Mouse (Mus musculus): ENCODE measurements around the gene Spef2. TPM values are rescaled to one million over a fixed set of nuclear protein-coding genes. Genes with fewer than 3 reads are reported as not detected.

Gene Spef2
- polyA plus RNA-seq, 1 experiment from 2014 or later = 0.38 TPM

GRCm38 (mm10) chr15:9714574-9715458, 33.9 kb downstream of the Spef2 start:
- H3K4me1 ChIP-seq (replicated peaks) = no peaks in the 10 kb centered on the region
- H3K36me3 ChIP-seq = no peaks in the 10 kb centered on the region
- H3K27me3 ChIP-seq = no peaks in the 10 kb centered on the region
- no peaks in the 10 kb centered on the region for H3K9me3 ChIP-seq
- no peak overlapping the region for H3K27ac ChIP-seq
- 84% methylated on average over 7 of the region's 7 CpGs for WGBS
- H3K9ac ChIP-seq (replicated peaks) = no peak overlapping the region
- H3K4me3 ChIP-seq (replicated peaks) = no peak overlapping the region
- ATAC-seq (ENCODE audit: insufficient number of reproducible peaks, insufficient read depth, low FRiP score, low TSS enrichment, low read depth) = no peak
- H3K4me2 ChIP-seq = no peak overlapping the region

DNA sequence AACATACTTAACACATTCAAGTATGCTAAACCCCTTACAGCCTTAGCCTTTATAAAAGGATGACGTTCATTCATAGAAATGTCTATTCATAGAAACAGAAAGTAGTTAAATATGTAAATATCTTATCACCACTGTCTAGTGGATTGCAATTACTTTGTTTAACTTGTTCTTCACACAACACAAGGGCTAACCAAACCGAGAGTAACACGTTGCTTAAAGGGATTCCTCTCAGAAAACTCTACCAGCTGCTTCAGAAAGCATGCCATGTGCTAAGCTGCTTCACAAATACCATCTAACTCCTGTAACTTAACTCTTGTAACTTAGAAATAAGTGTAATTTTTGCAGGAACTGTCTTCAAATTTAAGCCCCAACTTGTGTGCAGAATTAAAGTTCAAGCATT, 35.0 kb downstream of the Spef2 start:
- WGBS = 85% methylated on average over 3 of the region's 3 CpGs
- Histone ChIP-seq H3K4me3 (replicated peaks) (no peak overlapping the region), H3K27ac (no peak overlapping the region), H3K4me2 (no peak overlapping the region), H3K27me3 (no peaks in the 10 kb centered on the region), H3K9me3 (no peaks in the 10 kb centered on the region), H3K36me3 (no peaks in the 10 kb centered on the region), H3K4me1 (replicated peaks) (no peaks in the 10 kb centered on the region), H3K9ac (replicated peaks) (no peak overlapping the region)
- ATAC-seq (ENCODE audit: insufficient number of reproducible peaks, insufficient read depth, low FRiP score, low TSS enrichment, low read depth) = no peak

- H3K27ac ChIP-seq = no peak overlapping the region
- no peak overlapping the region for H3K9ac ChIP-seq (replicated peaks)
- no peaks in the 10 kb centered on the region for H3K27me3 ChIP-seq
- ATAC-seq (ENCODE audit: insufficient number of reproducible peaks, insufficient read depth, low FRiP score, low TSS enrichment, low read depth) = no peak
- no peaks in the 10 kb centered on the region for H3K36me3 ChIP-seq
- no peak overlapping the region for H3K4me2 ChIP-seq
- H3K4me1 ChIP-seq (replicated peaks) = no peaks in the 10 kb centered on the region
- WGBS = 86% methylated on average over 2 of the region's 2 CpGs
- no peak overlapping the region for H3K4me3 ChIP-seq (replicated peaks)
- no peaks in the 10 kb centered on the region for H3K9me3 ChIP-seq
Measured at GRCm38 (mm10) chr15:9710330-9710729, 38.3 kb downstream of the Spef2 start.

GRCm38 (mm10) chr15:9705830-9706450, 42.7 kb downstream of the Spef2 start:
- Histone ChIP-seq H3K27ac (no peak overlapping the region), H3K9me3 (no peaks in the 10 kb centered on the region)

DNA sequence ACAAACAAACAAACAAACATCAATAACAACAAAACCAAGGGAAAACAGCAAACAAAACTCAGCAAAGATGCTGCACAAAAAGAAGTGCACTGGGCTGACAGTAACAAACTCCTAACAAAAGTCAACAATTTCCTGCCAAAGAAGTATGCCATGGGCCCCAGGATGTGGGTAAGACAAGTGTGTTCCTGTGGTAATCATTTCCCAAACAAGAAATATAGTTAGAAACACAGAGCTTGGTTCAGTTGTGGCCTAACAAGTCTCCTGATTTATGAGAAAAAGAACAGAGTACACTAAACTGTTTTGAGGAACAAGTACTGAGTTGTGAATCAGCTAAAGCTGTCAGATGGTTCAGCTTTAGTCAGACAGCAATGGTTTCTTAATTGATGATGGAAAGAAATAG, 46.8 kb downstream of the Spef2 start:
- no peak for ATAC-seq (ENCODE audit: insufficient number of reproducible peaks, insufficient read depth, low FRiP score, low TSS enrichment, low read depth)
- Histone ChIP-seq H3K27ac (no peak overlapping the region), H3K9ac (replicated peaks) (no peak overlapping the region), H3K4me2 (no peak overlapping the region), H3K9me3 (no peaks in the 10 kb centered on the region), H3K4me1 (replicated peaks) (no peaks in the 10 kb centered on the region), H3K27me3 (no peaks in the 10 kb centered on the region), H3K36me3 (no peaks in the 10 kb centered on the region), H3K4me3 (replicated peaks) (no peak overlapping the region)

More at GRCm38 (mm10) chr15:9705830-9706450, 42.7 kb downstream of the Spef2 start:
- 78% methylated on average over 2 of the region's 2 CpGs for WGBS
- Histone ChIP-seq H3K36me3 (no peaks in the 10 kb centered on the region), H3K4me1 (replicated peaks) (no peaks in the 10 kb centered on the region), H3K27me3 (no peaks in the 10 kb centered on the region), H3K4me2 (no peak overlapping the region), H3K4me3 (replicated peaks) (no peak overlapping the region), H3K9ac (replicated peaks) (no peak overlapping the region)
- no peak for ATAC-seq (ENCODE audit: insufficient number of reproducible peaks, insufficient read depth, low FRiP score, low TSS enrichment, low read depth)

DNA sequence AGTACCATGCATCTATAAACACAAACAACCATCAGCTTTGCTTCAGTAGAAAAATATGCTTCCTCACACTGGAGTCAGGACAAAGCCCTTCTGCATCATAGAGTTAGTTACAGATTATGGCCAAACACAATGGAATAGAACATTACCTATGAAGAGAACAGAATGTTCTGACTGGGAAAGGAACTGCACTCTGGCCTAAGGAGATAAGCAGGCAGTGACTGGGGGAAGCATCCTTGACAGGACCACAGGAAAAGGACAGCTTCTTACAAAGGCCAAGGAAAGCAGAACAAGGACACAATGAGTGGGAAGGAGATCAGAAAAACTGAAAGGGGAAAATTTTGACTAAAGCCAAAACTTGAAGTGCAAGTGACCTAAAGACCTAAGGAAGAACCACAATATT, 56.9 kb downstream of the Spef2 start:
- no peaks in the 10 kb centered on the region for H3K4me1 ChIP-seq (replicated peaks)
- no peak for ATAC-seq (ENCODE audit: insufficient number of reproducible peaks, insufficient read depth, low FRiP score, low TSS enrichment, low read depth)
- H3K4me2 ChIP-seq = no peak overlapping the region
- H3K27me3 ChIP-seq = no peaks in the 10 kb centered on the region
- no peak overlapping the region for H3K27ac ChIP-seq
- no peaks in the 10 kb centered on the region for H3K9me3 ChIP-seq
- H3K36me3 ChIP-seq = no peaks in the 10 kb centered on the region
- no peak overlapping the region for H3K4me3 ChIP-seq (replicated peaks)
- no peak overlapping the region for H3K9ac ChIP-seq (replicated peaks)

GRCm38 (mm10) chr15:9690845-9691244, 57.8 kb downstream of the Spef2 start:
- Histone ChIP-seq H3K4me1 (replicated peaks) (no peaks in the 10 kb centered on the region), H3K4me3 (replicated peaks) (no peak overlapping the region), H3K27me3 (no peaks in the 10 kb centered on the region), H3K9ac (replicated peaks) (no peak overlapping the region), H3K4me2 (no peak overlapping the region), H3K27ac (no peak overlapping the region), H3K36me3 (no peaks in the 10 kb centered on the region), H3K9me3 (no peaks in the 10 kb centered on the region)
- ATAC-seq (ENCODE audit: insufficient number of reproducible peaks, insufficient read depth, low FRiP score, low TSS enrichment, low read depth) = no peak
- WGBS = 85% methylated on average over 5 of the region's 5 CpGs

- H3K9me3 ChIP-seq = no peaks in the 10 kb centered on the region
- no peaks in the 10 kb centered on the region for H3K27me3 ChIP-seq
- no peak for ATAC-seq (ENCODE audit: insufficient number of reproducible peaks, insufficient read depth, low FRiP score, low TSS enrichment, low read depth)
- H3K4me3 ChIP-seq (replicated peaks) = no peak overlapping the region
- no peaks in the 10 kb centered on the region for H3K4me1 ChIP-seq (replicated peaks)
- WGBS = 71% methylated on average over 1 of the region's 1 CpGs
- no peak overlapping the region for H3K27ac ChIP-seq
- H3K9ac ChIP-seq (replicated peaks) = no peak overlapping the region
- H3K36me3 ChIP-seq = no peaks in the 10 kb centered on the region
- no peak overlapping the region for H3K4me2 ChIP-seq
Measured at GRCm38 (mm10) chr15:9690436-9690835, 58.2 kb downstream of the Spef2 start.

GRCm38 (mm10) chr15:9683485-9683884, 65.2 kb downstream of the Spef2 start:
- Histone ChIP-seq H3K27me3 (no peaks in the 10 kb centered on the region), H3K9ac (replicated peaks) (no peak overlapping the region), H3K4me3 (replicated peaks) (no peak overlapping the region), H3K4me2 (no peak overlapping the region), H3K27ac (no peak overlapping the region), H3K4me1 (replicated peaks) (no peaks in the 10 kb centered on the region), H3K9me3 (no peaks in the 10 kb centered on the region), H3K36me3 (no peaks in the 10 kb centered on the region)
- WGBS = 80% methylated on average over 4 of the region's 4 CpGs
- no peak for ATAC-seq (ENCODE audit: insufficient number of reproducible peaks, insufficient read depth, low FRiP score, low TSS enrichment, low read depth)

DNA sequence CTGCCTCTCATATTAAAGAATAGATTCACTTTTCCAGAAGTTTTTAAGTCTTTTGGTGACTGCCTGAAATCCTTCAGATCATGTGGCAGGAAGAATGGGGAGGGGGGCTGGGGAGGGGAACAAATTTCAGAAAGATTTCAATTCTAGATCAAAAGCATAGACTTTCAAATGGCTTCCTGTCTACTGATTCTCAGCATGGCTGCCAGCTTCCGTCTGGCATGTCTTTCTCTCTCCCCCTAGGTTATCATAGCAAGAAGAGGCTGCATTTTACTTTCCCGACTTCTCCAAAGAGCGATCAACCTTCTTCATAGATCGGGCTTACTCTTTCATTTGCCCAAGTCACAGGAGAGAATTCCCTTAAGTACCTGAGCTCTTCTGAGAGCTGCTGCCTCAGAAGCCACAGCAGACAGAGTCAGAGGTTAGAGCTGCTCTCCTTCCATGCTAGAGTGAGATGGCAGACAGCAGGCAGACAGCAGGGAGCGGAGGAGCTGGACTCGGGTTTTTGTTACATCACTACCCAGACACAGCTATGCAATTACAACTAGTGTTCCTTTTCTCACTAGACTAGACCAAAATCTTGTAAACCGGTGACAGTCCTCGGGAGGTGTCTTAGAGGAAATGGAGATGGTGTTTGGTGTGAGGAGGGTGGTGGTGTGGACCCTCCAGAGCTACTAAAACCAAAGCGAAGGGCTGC, 71.2 kb downstream of the Spef2 start:
- Histone ChIP-seq H3K36me3 (no peaks in the 10 kb centered on the region), H3K4me2 (no peak overlapping the region), H3K9ac (replicated peaks) (no peak overlapping the region), H3K27me3 (no peaks in the 10 kb centered on the region), H3K27ac (no peak overlapping the region), H3K4me1 (replicated peaks) (no peaks in the 10 kb centered on the region), H3K4me3 (replicated peaks) (no peak overlapping the region), H3K9me3 (no peaks in the 10 kb centered on the region)
- 67% methylated on average over 9 of the region's 9 CpGs for WGBS
- no peak for ATAC-seq (ENCODE audit: insufficient number of reproducible peaks, insufficient read depth, low FRiP score, low TSS enrichment, low read depth)

- Histone ChIP-seq H3K9me3 (no peaks in the 10 kb centered on the region), H3K9ac (replicated peaks) (no peak overlapping the region), H3K27ac (no peak overlapping the region), H3K36me3 (no peaks in the 10 kb centered on the region), H3K27me3 (no peaks in the 10 kb centered on the region), H3K4me2 (no peak overlapping the region), H3K4me3 (replicated peaks) (no peak overlapping the region), H3K4me1 (replicated peaks) (no peaks in the 10 kb centered on the region)
- no peak for ATAC-seq (ENCODE audit: insufficient number of reproducible peaks, insufficient read depth, low FRiP score, low TSS enrichment, low read depth)
- WGBS = 88% methylated on average over 4 of the region's 4 CpGs
Measured at GRCm38 (mm10) chr15:9668575-9668974, 80.1 kb downstream of the Spef2 start.

Data from limb, embryonic 12.5 days (tissue).